Mouse (Mus musculus) MEL (cell line): Measurements from ENCODE around the gene Aph1c. TPM values are rescaled to one million over a fixed set of nuclear protein-coding genes. Genes with fewer than 3 reads are reported as not detected.
A peak's percentile ranks its signal among the peaks of the same experiment; 100 is the strongest.

Experiments
- DNase-seq: peaks from one replicate; pipeline ENCODE4 v3.0.0; 2011; ENCODE audit warnings: low read depth, low spot score
- H3K27ac ChIP-seq: 2 replicates; pipeline ENCODE4 v1.5.1; 2012; ENCODE audit warnings: low read depth, mild to moderate bottlenecking, control low read depth, low read length, moderate library complexity; ENCODE audit not compliant: control insufficient read depth
- H3K27me3 ChIP-seq, 2 experiments: fragments of 150-350 bp in 1 of 2; sonication (generic) in 1 of 2; 2 replicates each; pipeline ENCODE4 v1.6.1; 2012; ENCODE audit warnings: low read length in 2 of 2, mild to moderate bottlenecking in 2 of 2, improper control_type of control experiment in 1 of 2, moderate library complexity in 1 of 2; ENCODE audit not compliant: insufficient read depth in 2 of 2, control insufficient read depth in 1 of 2
- H3K36me3 ChIP-seq, 2 experiments: 2 replicates each; pipeline ENCODE4 v1.6.1; 2012 to 2014; ENCODE audit warnings: low read length in 2 of 2, improper control_type of control experiment in 1 of 2, inconsistent platforms in 1 of 2, mild to moderate bottlenecking in 1 of 2; ENCODE audit not compliant: insufficient read depth in 2 of 2, control insufficient read depth in 1 of 2
- H3K4me1 ChIP-seq, 2 experiments: fragments of 150-350 bp in 1 of 2; sonication (generic) in 1 of 2; 2 replicates each; pipeline ENCODE4 v1.6.1; 2012; ENCODE audit warnings: low read length in 2 of 2, improper control_type of control experiment in 1 of 2, mild to moderate bottlenecking in 1 of 2; ENCODE audit not compliant: insufficient read depth in 2 of 2, control insufficient read depth in 1 of 2
- H3K4me3 ChIP-seq, 2 experiments: fragments of 150-350 bp in 1 of 2; sonication (generic) in 1 of 2; 2 replicates each; pipeline ENCODE4 v1.5.1; 2012; ENCODE audit warnings: low read depth in 2 of 2, low read length in 2 of 2, mild to moderate bottlenecking in 2 of 2, moderate library complexity in 2 of 2, control low read depth in 1 of 2, improper control_type of control experiment in 1 of 2; ENCODE audit not compliant: control insufficient read depth in 1 of 2, insufficient read depth in 1 of 2
- H3K79me2 ChIP-seq: 2 replicates; pipeline ENCODE4 v1.6.1; 2012; ENCODE audit warnings: mild to moderate bottlenecking, low read length, moderate library complexity; ENCODE audit not compliant: control insufficient read depth, poor library complexity, insufficient read depth
- H3K9ac ChIP-seq: 2 replicates; pipeline ENCODE4 v1.6.1; 2012; ENCODE audit warnings: low read depth, mild to moderate bottlenecking, control low read depth, low read length, moderate library complexity; ENCODE audit not compliant: control insufficient read depth, poor library complexity, severe bottlenecking
- H3K9me3 ChIP-seq: fragments of 150-350 bp; sonication (generic); replicated peaks from 2 replicates; pipeline ENCODE4 v1.6.1; 2012; ENCODE audit warnings: mild to moderate bottlenecking, low read length, improper control_type of control experiment, moderate library complexity; ENCODE audit not compliant: insufficient read depth
- BHLHE40 ChIP-seq: IDR thresholded peaks from 2 replicates; pipeline ENCODE4 v1.6.1; 2012; ENCODE audit warnings: low read depth, mild to moderate bottlenecking, inconsistent platforms, low read length, improper control_type of control experiment, borderline replicate concordance
- CHD2 ChIP-seq: IDR thresholded peaks from 2 replicates; pipeline ENCODE4 v1.6.1; 2011; ENCODE audit warnings: low read length, improper control_type of control experiment
- EP300 ChIP-seq, 2 experiments: IDR thresholded peaks; 2 replicates each; pipeline ENCODE4 v1.6.1; 2011; ENCODE audit warnings: improper control_type of control experiment in 2 of 2, low read length in 2 of 2, low read depth in 1 of 2, mild to moderate bottlenecking in 1 of 2
- ETS1 ChIP-seq: IDR thresholded peaks from 2 replicates; pipeline ENCODE4 v1.6.1; 2012; ENCODE audit warnings: low read depth, mild to moderate bottlenecking, inconsistent platforms, low read length, improper control_type of control experiment, moderate library complexity
- KAT2A ChIP-seq: conservative IDR thresholded peaks from 2 replicates; pipeline ENCODE4 v1.6.1; 2012; ENCODE audit warnings: low read depth, low read length, improper control_type of control experiment, inconsistent platforms
- MAX ChIP-seq: IDR thresholded peaks from 2 replicates; pipeline ENCODE4 v1.6.1; 2011; ENCODE audit warnings: low read length, improper control_type of control experiment
- MXI1 ChIP-seq: IDR thresholded peaks from 2 replicates; pipeline ENCODE4 v1.6.1; 2011; ENCODE audit warnings: mild to moderate bottlenecking, low read depth, low read length, improper control_type of control experiment
- MYC ChIP-seq: IDR thresholded peaks from 2 replicates; pipeline ENCODE4 v1.6.1; 2011; ENCODE audit warnings: low read depth, mild to moderate bottlenecking, low read length, improper control_type of control experiment, moderate library complexity
- NELFE ChIP-seq: IDR thresholded peaks from 2 replicates; pipeline ENCODE4 v1.6.1; 2011; ENCODE audit warnings: low read depth, low read length, improper control_type of control experiment
- SIN3A ChIP-seq: IDR thresholded peaks from 2 replicates; pipeline ENCODE4 v1.6.1; 2012; ENCODE audit warnings: low read length, improper control_type of control experiment, inconsistent platforms
- SMC3 ChIP-seq: IDR thresholded peaks from 2 replicates; pipeline ENCODE4 v1.6.1; 2011; ENCODE audit warnings: low read depth, low read length, improper control_type of control experiment
- USF1 ChIP-seq: IDR thresholded peaks from 2 replicates; pipeline ENCODE4 v1.6.1; 2014; ENCODE audit warnings: low read depth, mild to moderate bottlenecking, inconsistent platforms, low read length, improper control_type of control experiment, moderate library complexity
- USF2 ChIP-seq, 2 experiments: IDR thresholded peaks; 2 replicates each; pipeline ENCODE4 v1.6.1; 2011 to 2012; ENCODE audit warnings: improper control_type of control experiment in 2 of 2, low read length in 2 of 2, borderline replicate concordance in 1 of 2, inconsistent platforms in 1 of 2, low read depth in 1 of 2, mild to moderate bottlenecking in 1 of 2; ENCODE audit not compliant: insufficient read depth in 1 of 2
- ZC3H11A ChIP-seq: IDR thresholded peaks from 2 replicates; pipeline ENCODE4 v1.6.1; 2012; ENCODE audit warnings: low read depth, mild to moderate bottlenecking, inconsistent platforms, low read length, improper control_type of control experiment
- ZMIZ1 ChIP-seq: IDR thresholded peaks from 2 replicates; pipeline ENCODE4 v1.6.1; 2012; ENCODE audit warnings: low read depth, mild to moderate bottlenecking, inconsistent platforms, low read length, improper control_type of control experiment, moderate library complexity
- ZNF384 ChIP-seq: IDR thresholded peaks from 2 replicates; pipeline ENCODE4 v1.6.1; 2012; ENCODE audit warnings: low read depth, mild to moderate bottlenecking, inconsistent platforms, low read length, improper control_type of control experiment
- polyA plus RNA-seq, 2 experiments: library from polyadenylated mRNA; stranded (reverse) in 1 of 2; unstranded in 1 of 2; fragments of >175 nt in 1 of 2; fragments of >200 nt in 1 of 2; gene quantifications; 2 replicates each; pipeline versions ENCODE4 v1.2.1 to v1.2.4; 2012; ENCODE audit warnings: low replicate concordance in 2 of 2, low read depth in 1 of 2; ENCODE audit not compliant: insufficient read length in 2 of 2, insufficient read depth in 1 of 2, missing spikeins in 1 of 2
- total RNA-seq: library from RNA; depleted of rRNA; stranded (reverse); fragments of 300-350 nt; gene quantifications from 2 replicates; pipeline ENCODE4 v1.2.3, GENCODE M21; 2012

The Aph1c gene
- total and polyA plus RNA-seq, 3 experiments, result 0.23 to 0.39 TPM; not detected in 1

DNA sequence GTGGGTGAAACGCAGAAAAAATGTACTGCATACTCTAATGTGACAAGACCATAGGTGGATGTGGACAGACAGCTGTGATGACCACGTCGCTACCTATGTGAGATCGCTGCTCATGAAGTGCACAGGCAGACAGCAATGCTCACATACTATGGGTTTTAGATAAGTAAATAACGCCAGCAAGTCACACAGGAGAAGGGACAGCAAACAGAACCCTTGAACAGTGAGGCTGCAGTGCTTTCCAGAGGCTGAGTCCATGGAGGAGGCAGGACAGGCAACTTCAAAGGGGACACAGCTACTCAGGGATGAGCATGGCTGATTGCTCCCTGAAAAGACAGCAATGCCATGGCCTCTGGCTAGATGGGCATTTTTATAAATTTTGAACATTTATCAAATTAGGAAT, 12.3 kb upstream of the Aph1c start:
- Histone ChIP-seq H3K27ac (no peak overlapping the region), H3K79me2 (no peaks in the 10 kb centered on the region), H3K9ac (no peak overlapping the region), H3K27me3 (no peaks in the 10 kb centered on the region), H3K9me3 (no peaks in the 10 kb centered on the region), H3K36me3 (peaks cover 0 to 1% of the 10 kb centered on the region in 2 experiments; a peak in 2 of 4 replicates), H3K4me3 (no peak overlapping the region), H3K4me1 (no peaks in the 10 kb centered on the region)
- TF ChIP-seq SMC3 (no peak), MXI1 (no peak)
- no peak for DNase-seq

DNA sequence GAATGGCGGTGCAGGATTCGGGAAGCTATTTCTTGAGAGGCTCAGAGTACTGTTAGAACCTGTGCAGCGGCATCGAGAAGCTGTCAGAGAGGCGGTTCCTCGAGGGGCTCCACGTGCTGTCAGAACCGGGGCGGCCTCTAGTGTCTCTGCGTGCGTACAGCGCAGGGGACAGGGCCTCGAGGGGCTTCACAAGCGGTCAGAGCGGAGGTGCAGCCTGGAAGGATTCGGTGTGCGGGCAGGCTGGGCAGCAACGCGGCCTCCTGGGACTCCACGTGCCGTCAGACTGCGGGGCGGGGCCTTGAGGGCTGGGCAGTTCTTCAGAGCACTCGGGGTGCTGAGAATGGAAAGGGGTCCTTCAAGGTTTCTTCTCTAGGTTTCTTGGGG, 563 bp upstream of the Aph1c start:
- Histone ChIP-seq H3K27me3 (no peaks in the 10 kb centered on the region), H3K4me3 (peak overlapping the region; percentile 60 to 69), H3K9ac (peak overlapping the region; percentile 67), H3K27ac (no peak overlapping the region), H3K36me3 (peaks cover 0 to 3% of the 10 kb centered on the region in 2 experiments; a peak in 1 of 4 replicates), H3K9me3 (no peaks in the 10 kb centered on the region), H3K79me2 (no peaks in the 10 kb centered on the region), H3K4me1 (peaks cover 0 to 6% of the 10 kb centered on the region in 2 experiments; a peak in 1 of 4 replicates)
- no peak for DNase-seq
- TF ChIP-seq ZNF384, result no peak
- TF ChIP-seq MXI1, result peak; percentile 98
- TF ChIP-seq KAT2A, result no peak
- TF ChIP-seq MAX, result peak; percentile 94
- TF ChIP-seq MYC, result peak; percentile 91
- peak; percentile 66; the same call in 1 of the 2 replicates for TF ChIP-seq BHLHE40
- TF ChIP-seq EP300 (IDR thresholded peaks at IDR 0.05; ENCODE audit: low read depth in 1 of 2, low read length in 2 of 2), result no peak
- TF ChIP-seq SIN3A, result peak; percentile 92
- TF ChIP-seq CHD2, result no peak
- peak; percentile 29; the same call in 1 of the 2 replicates for TF ChIP-seq USF1

DNA sequence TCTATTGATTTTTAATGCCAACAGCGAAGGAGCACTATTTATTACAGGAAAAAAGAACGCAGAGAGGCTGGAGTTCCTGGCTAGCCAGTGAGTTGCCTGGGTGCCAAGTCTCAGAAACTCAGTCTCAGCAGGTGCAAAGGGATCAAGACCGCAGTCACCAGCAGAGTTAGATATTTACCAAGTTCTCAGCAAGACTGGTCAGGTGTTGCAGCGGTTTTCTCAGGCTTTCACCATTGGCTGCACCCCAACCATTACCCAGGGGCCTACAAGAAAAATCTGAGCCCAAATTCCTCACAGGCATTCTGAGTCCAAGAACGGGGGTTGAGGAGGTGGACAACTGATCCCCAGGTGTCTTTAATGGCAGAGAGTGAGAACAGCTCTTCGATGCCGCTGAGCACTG, 675 bp downstream of the Aph1c start:
- TF ChIP-seq NELFE, result no peak
- TF ChIP-seq ZMIZ1, result no peak
- no peak for TF ChIP-seq ETS1
- no peak for TF ChIP-seq ZC3H11A
- no peak for TF ChIP-seq USF2 (IDR thresholded peaks at IDR 0.05; ENCODE audit: borderline replicate concordance in 1 of 2, insufficient read depth in 1 of 2, low read depth in 1 of 2, low read length in 2 of 2)
- TF ChIP-seq CHD2, result no peak
- Histone ChIP-seq H3K9me3 (no peaks in the 10 kb centered on the region), H3K9ac (no peak overlapping the region), H3K4me1 (peaks cover 0 to 6% of the 10 kb centered on the region in 2 experiments; a peak in 1 of 4 replicates), H3K27me3 (no peaks in the 10 kb centered on the region), H3K27ac (no peak overlapping the region), H3K79me2 (no peaks in the 10 kb centered on the region), H3K4me3 (peak overlapping the region in 1 of 2 experiments; percentile 74; a peak in 2 of 4 replicates), H3K36me3 (peaks cover 0 to 3% of the 10 kb centered on the region in 2 experiments; a peak in 1 of 4 replicates)
- no peak for DNase-seq
